Mouse (Mus musculus) MEL (cell line): ENCODE data around the gene Il2. TPM values are rescaled to one million over a fixed set of nuclear protein-coding genes. Genes with fewer than 3 reads are reported as not detected.

ENCODE experiments used
- DNase-seq: peaks from one replicate; pipeline ENCODE4 v3.0.0; 2011; ENCODE audit warnings: low read depth, low spot score
- H3K27ac ChIP-seq: 2 replicates; pipeline ENCODE4 v1.5.1; 2012; ENCODE audit warnings: low read depth, mild to moderate bottlenecking, control low read depth, low read length, moderate library complexity; ENCODE audit not compliant: control insufficient read depth
- H3K27me3 ChIP-seq, 2 experiments: fragments of 150-350 bp in 1 of 2; sonication (generic) in 1 of 2; 2 replicates each; pipeline ENCODE4 v1.6.1; 2012; ENCODE audit warnings: low read length in 2 of 2, mild to moderate bottlenecking in 2 of 2, improper control_type of control experiment in 1 of 2, moderate library complexity in 1 of 2; ENCODE audit not compliant: insufficient read depth in 2 of 2, control insufficient read depth in 1 of 2
- H3K36me3 ChIP-seq, 2 experiments: 2 replicates each; pipeline ENCODE4 v1.6.1; 2012 to 2014; ENCODE audit warnings: low read length in 2 of 2, improper control_type of control experiment in 1 of 2, inconsistent platforms in 1 of 2, mild to moderate bottlenecking in 1 of 2; ENCODE audit not compliant: insufficient read depth in 2 of 2, control insufficient read depth in 1 of 2
- H3K4me1 ChIP-seq, 2 experiments: fragments of 150-350 bp in 1 of 2; sonication (generic) in 1 of 2; 2 replicates each; pipeline ENCODE4 v1.6.1; 2012; ENCODE audit warnings: low read length in 2 of 2, improper control_type of control experiment in 1 of 2, mild to moderate bottlenecking in 1 of 2; ENCODE audit not compliant: insufficient read depth in 2 of 2, control insufficient read depth in 1 of 2
- H3K4me3 ChIP-seq, 2 experiments: fragments of 150-350 bp in 1 of 2; sonication (generic) in 1 of 2; 2 replicates each; pipeline ENCODE4 v1.5.1; 2012; ENCODE audit warnings: low read depth in 2 of 2, low read length in 2 of 2, mild to moderate bottlenecking in 2 of 2, moderate library complexity in 2 of 2, control low read depth in 1 of 2, improper control_type of control experiment in 1 of 2; ENCODE audit not compliant: control insufficient read depth in 1 of 2, insufficient read depth in 1 of 2
- H3K79me2 ChIP-seq: 2 replicates; pipeline ENCODE4 v1.6.1; 2012; ENCODE audit warnings: mild to moderate bottlenecking, low read length, moderate library complexity; ENCODE audit not compliant: control insufficient read depth, poor library complexity, insufficient read depth
- H3K9ac ChIP-seq: 2 replicates; pipeline ENCODE4 v1.6.1; 2012; ENCODE audit warnings: low read depth, mild to moderate bottlenecking, control low read depth, low read length, moderate library complexity; ENCODE audit not compliant: control insufficient read depth, poor library complexity, severe bottlenecking
- H3K9me3 ChIP-seq: fragments of 150-350 bp; sonication (generic); replicated peaks from 2 replicates; pipeline ENCODE4 v1.6.1; 2012; ENCODE audit warnings: mild to moderate bottlenecking, low read length, improper control_type of control experiment, moderate library complexity; ENCODE audit not compliant: insufficient read depth
- BHLHE40 ChIP-seq: IDR thresholded peaks from 2 replicates; pipeline ENCODE4 v1.6.1; 2012; ENCODE audit warnings: low read depth, mild to moderate bottlenecking, inconsistent platforms, low read length, improper control_type of control experiment, borderline replicate concordance
- CTCF ChIP-seq, 3 experiments: IDR thresholded peaks in 2 of 3; conservative IDR thresholded peaks in 1 of 3; 2 replicates each; pipeline ENCODE4 v1.5.1; 2011 to 2012; ENCODE audit warnings: low read length in 3 of 3, low read depth in 2 of 3, mild to moderate bottlenecking in 2 of 3, improper control_type of control experiment in 1 of 3, inconsistent platforms in 1 of 3, mixed read lengths in 1 of 3, moderate library complexity in 1 of 3; ENCODE audit not compliant: control insufficient read depth in 1 of 3, insufficient read depth in 1 of 3, poor library complexity in 1 of 3, severe bottlenecking in 1 of 3
- GATA1 ChIP-seq: IDR thresholded peaks from 2 replicates; pipeline ENCODE4 v1.6.1; 2011; ENCODE audit warnings: low read depth, low read length, improper control_type of control experiment
- HCFC1 ChIP-seq: IDR thresholded peaks from 2 replicates; pipeline ENCODE4 v1.6.1; 2012; ENCODE audit warnings: low read depth, mild to moderate bottlenecking, inconsistent platforms, low read length, improper control_type of control experiment, moderate library complexity
- JUND ChIP-seq: IDR thresholded peaks from 2 replicates; pipeline ENCODE4 v1.6.1; 2011; ENCODE audit warnings: low read depth, mild to moderate bottlenecking, improper control_type of control experiment, low read length
- KAT2A ChIP-seq: conservative IDR thresholded peaks from 2 replicates; pipeline ENCODE4 v1.6.1; 2012; ENCODE audit warnings: low read depth, low read length, improper control_type of control experiment, inconsistent platforms
- MEF2A ChIP-seq: IDR thresholded peaks from 2 replicates; pipeline ENCODE4 v1.6.1; 2014; ENCODE audit warnings: low read depth, mild to moderate bottlenecking, inconsistent platforms, low read length, improper control_type of control experiment; ENCODE audit not compliant: poor library complexity, insufficient replicate concordance, severe bottlenecking; ENCODE audit errors: extremely low read depth
- MYB ChIP-seq: IDR thresholded peaks from 2 replicates; pipeline ENCODE4 v1.6.1; 2011; ENCODE audit warnings: mild to moderate bottlenecking, low read depth, low read length, improper control_type of control experiment
- NRF1 ChIP-seq: IDR thresholded peaks from 2 replicates; pipeline ENCODE4 v1.6.1; 2014; ENCODE audit warnings: low read depth, mild to moderate bottlenecking, inconsistent platforms, low read length, improper control_type of control experiment, moderate library complexity; ENCODE audit not compliant: poor library complexity, insufficient read depth, severe bottlenecking
- POLR2A ChIP-seq, 2 experiments: IDR thresholded peaks; 2 replicates each; pipeline ENCODE4 v1.6.1; 2011 to 2012; ENCODE audit warnings: low read length in 2 of 2, mild to moderate bottlenecking in 2 of 2, control low read depth in 1 of 2, improper control_type of control experiment in 1 of 2, low read depth in 1 of 2, moderate library complexity in 1 of 2; ENCODE audit not compliant: control insufficient read depth in 1 of 2, insufficient read depth in 1 of 2, poor library complexity in 1 of 2
- POLR2AphosphoS2 ChIP-seq: IDR thresholded peaks from 2 replicates; pipeline ENCODE4 v1.6.1; 2011; ENCODE audit warnings: low read length, improper control_type of control experiment
- RAD21 ChIP-seq: IDR thresholded peaks from 2 replicates; pipeline ENCODE4 v1.6.1; 2011; ENCODE audit warnings: mild to moderate bottlenecking, low read depth, low read length, improper control_type of control experiment
- SIN3A ChIP-seq: IDR thresholded peaks from 2 replicates; pipeline ENCODE4 v1.6.1; 2012; ENCODE audit warnings: low read length, improper control_type of control experiment, inconsistent platforms
- SMC3 ChIP-seq: IDR thresholded peaks from 2 replicates; pipeline ENCODE4 v1.6.1; 2011; ENCODE audit warnings: low read depth, low read length, improper control_type of control experiment
- TAL1 ChIP-seq: IDR thresholded peaks from 2 replicates; pipeline ENCODE4 v1.6.1; 2012; ENCODE audit warnings: mild to moderate bottlenecking, inconsistent platforms, low read length, moderate library complexity, mixed read lengths
- TBP ChIP-seq: IDR thresholded peaks from 2 replicates; pipeline ENCODE4 v1.8.0; 2011; ENCODE audit warnings: low read depth, low read length, improper control_type of control experiment
- TCF12 ChIP-seq: IDR thresholded peaks from 2 replicates; pipeline ENCODE4 v1.6.1; 2014; ENCODE audit warnings: low read depth, mild to moderate bottlenecking, inconsistent platforms, low read length, improper control_type of control experiment, moderate library complexity
- ZKSCAN1 ChIP-seq: IDR thresholded peaks from 2 replicates; pipeline ENCODE4 v1.6.1; 2012; ENCODE audit warnings: low read depth, mild to moderate bottlenecking, inconsistent platforms, low read length, improper control_type of control experiment, moderate library complexity
- ZMIZ1 ChIP-seq: IDR thresholded peaks from 2 replicates; pipeline ENCODE4 v1.6.1; 2012; ENCODE audit warnings: low read depth, mild to moderate bottlenecking, inconsistent platforms, low read length, improper control_type of control experiment, moderate library complexity
- ZNF384 ChIP-seq: IDR thresholded peaks from 2 replicates; pipeline ENCODE4 v1.6.1; 2012; ENCODE audit warnings: low read depth, mild to moderate bottlenecking, inconsistent platforms, low read length, improper control_type of control experiment
- polyA plus RNA-seq, 2 experiments: library from polyadenylated mRNA; stranded (reverse) in 1 of 2; unstranded in 1 of 2; fragments of >175 nt in 1 of 2; fragments of >200 nt in 1 of 2; gene quantifications; 2 replicates each; pipeline versions ENCODE4 v1.2.1 to v1.2.4; 2012; ENCODE audit warnings: low replicate concordance in 2 of 2, low read depth in 1 of 2; ENCODE audit not compliant: insufficient read length in 2 of 2, insufficient read depth in 1 of 2, missing spikeins in 1 of 2
- total RNA-seq: library from RNA; depleted of rRNA; stranded (reverse); fragments of 300-350 nt; gene quantifications from 2 replicates; pipeline ENCODE4 v1.2.3, GENCODE M21; 2012

Gene Il2
- total and polyA plus RNA-seq, 3 experiments = not detected

GRCm38 (mm10) chr3:37129063-37129462 lies 3.3 kb upstream of the Il2 start:
- no peak overlapping the region for H3K27ac ChIP-seq

GRCm38 (mm10) chr3:37128269-37128668 lies 2.5 kb upstream of the Il2 start:
- H3K27me3 ChIP-seq = peaks cover 0 to 2% of the 10 kb centered on the region in 2 experiments; a peak in 3 of 4 replicates
- no peak for DNase-seq
- no peaks in the 10 kb centered on the region for H3K4me1 ChIP-seq
- H3K9me3 ChIP-seq = no peaks in the 10 kb centered on the region
- H3K79me2 ChIP-seq = no peaks in the 10 kb centered on the region
- H3K27ac ChIP-seq = no peak overlapping the region
- TF ChIP-seq MYB (no peak), TBP (no peak), KAT2A (no peak), NRF1 (no peak), TCF12 (no peak), ZNF384 (no peak), RAD21 (no peak), HCFC1 (no peak), CTCF (IDR thresholded peaks at IDR 0.05 in 2 of 3, conservative IDR thresholded peaks at IDR 0.05 in 1 of 3; ENCODE audit: control insufficient read depth in 1 of 3, insufficient read depth in 1 of 3, low read depth in 2 of 3, low read length in 3 of 3, poor library complexity in 1 of 3, severe bottlenecking in 1 of 3) (no peak), BHLHE40 (no peak), SIN3A (no peak), JUND (no peak), ZKSCAN1 (no peak), GATA1 (no peak), ZMIZ1 (no peak), SMC3 (no peak)
- TF ChIP-seq, all 39 proteins: peak for 0
- Histone ChIP-seq H3K36me3 (no peaks in the 10 kb centered on the region), H3K9ac (no peak overlapping the region), H3K4me3 (no peak overlapping the region)

More at GRCm38 (mm10) chr3:37129063-37129462, 3.3 kb upstream of the Il2 start:
- Histone ChIP-seq H3K4me1 (no peaks in the 10 kb centered on the region), H3K36me3 (no peaks in the 10 kb centered on the region), H3K9me3 (no peaks in the 10 kb centered on the region), H3K79me2 (no peaks in the 10 kb centered on the region), H3K4me3 (no peak overlapping the region), H3K27me3 (peaks cover 0 to 2% of the 10 kb centered on the region in 2 experiments; a peak in 3 of 4 replicates), H3K9ac (no peak overlapping the region)
- no peak for DNase-seq
- TF ChIP-seq POLR2A (IDR thresholded peaks at IDR 0.05; ENCODE audit: control insufficient read depth in 1 of 2, insufficient read depth in 1 of 2, low read depth in 1 of 2, low read length in 2 of 2, poor library complexity in 1 of 2) (no peak), RAD21 (no peak), POLR2AphosphoS2 (no peak), MEF2A (no peak), TAL1 (no peak), BHLHE40 (no peak), GATA1 (no peak), NRF1 (no peak)
